Mouse (Mus musculus): ENCODE results near the gene Xxylt1. TPM values are rescaled to one million over a fixed set of nuclear protein-coding genes. Genes with fewer than 3 reads are reported as not detected.

Xxylt1 gene
- polyA plus RNA-seq, 1 experiment, result 16.8 TPM

DNA sequence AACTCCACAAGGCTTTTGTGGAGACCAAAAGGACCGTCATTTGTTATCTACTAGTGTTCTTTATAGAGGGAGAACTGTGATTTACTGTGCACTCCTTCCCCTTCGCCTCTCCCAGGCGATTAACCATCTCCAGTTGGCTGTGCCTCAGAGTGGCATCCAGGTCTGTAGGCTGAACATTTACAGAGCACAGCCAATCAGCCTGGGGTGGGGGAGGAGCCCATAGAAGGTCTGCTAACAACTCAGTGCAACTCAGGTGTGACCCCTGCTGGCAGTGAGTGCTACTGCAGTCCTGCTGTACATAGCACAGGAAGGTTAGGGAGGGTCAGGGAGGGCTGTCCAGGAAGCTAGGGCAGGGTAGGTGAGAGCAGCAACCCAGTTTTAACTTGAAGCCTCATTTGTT, 104.0 kb downstream of the Xxylt1 start:
- under 1% methylated on average over 3 of the region's 3 CpGs for WGBS
- H3K27ac ChIP-seq (ENCODE audit: insufficient read depth, low read depth, low read length), result no peak overlapping the region
- TF ChIP-seq POLR2A (IDR thresholded peaks at IDR 0.05; ENCODE audit: low read depth, low read length), result no peak
- TF ChIP-seq CTCF (conservative IDR thresholded peaks at IDR 0.05; ENCODE audit: insufficient read depth, insufficient read length, low read depth, low read length), result peak; percentile 100; the same call in 1 of the 2 replicates

DNA sequence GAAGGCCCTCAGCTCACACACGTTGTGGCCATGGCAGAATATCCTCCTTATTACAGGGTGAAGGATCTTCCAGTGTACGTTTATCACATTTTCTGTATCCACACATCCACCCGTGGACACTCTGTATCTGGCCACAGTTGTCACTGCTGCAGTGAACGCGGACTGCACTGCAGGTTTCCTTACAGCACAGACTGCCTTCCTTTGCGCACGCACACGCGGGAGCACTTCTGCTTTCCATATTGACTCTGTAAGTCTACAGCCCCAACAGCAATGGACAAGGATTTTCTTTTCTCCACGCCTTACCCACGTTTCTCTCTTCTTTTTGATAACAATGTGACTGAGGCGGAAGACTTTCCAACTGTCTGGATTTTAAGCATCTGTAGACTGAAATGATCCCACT, 106.7 kb downstream of the Xxylt1 start:
- 87% methylated on average over 12 of the region's 12 CpGs for WGBS
- Histone ChIP-seq H3K27ac (ENCODE audit: insufficient read depth, low read depth, low read length) (no peak overlapping the region), H3K27me3 (replicated peaks; ENCODE audit: control insufficient read depth, insufficient read depth, low read length) (no peaks in the 10 kb centered on the region), H3K4me1 (ENCODE audit: control insufficient read depth, insufficient read depth, low read length) (peaks cover 26% of the 10 kb centered on the region), H3K4me3 (ENCODE audit: insufficient read depth, low read depth, low read length) (no peak overlapping the region), H3K36me3 (ENCODE audit: control insufficient read depth, insufficient read depth, low read length) (no peaks in the 10 kb centered on the region)
- TF ChIP-seq CTCF (conservative IDR thresholded peaks at IDR 0.05; ENCODE audit: insufficient read depth, insufficient read length, low read depth, low read length) (no peak), POLR2A (IDR thresholded peaks at IDR 0.05; ENCODE audit: low read depth, low read length) (no peak)
- DNase-seq, result no peak

More for the DNA sequence above, 104.0 kb downstream of the Xxylt1 start:
- H3K36me3 ChIP-seq (ENCODE audit: control insufficient read depth, insufficient read depth, low read length), result no peaks in the 10 kb centered on the region
- H3K4me1 ChIP-seq (ENCODE audit: control insufficient read depth, insufficient read depth, low read length), result peaks cover 18% of the 10 kb centered on the region
- DNase-seq, result peak; percentile 98
- no peak overlapping the region for H3K4me3 ChIP-seq (ENCODE audit: insufficient read depth, low read depth, low read length)
- H3K27me3 ChIP-seq (replicated peaks; ENCODE audit: control insufficient read depth, insufficient read depth, low read length), result no peaks in the 10 kb centered on the region

DNA sequence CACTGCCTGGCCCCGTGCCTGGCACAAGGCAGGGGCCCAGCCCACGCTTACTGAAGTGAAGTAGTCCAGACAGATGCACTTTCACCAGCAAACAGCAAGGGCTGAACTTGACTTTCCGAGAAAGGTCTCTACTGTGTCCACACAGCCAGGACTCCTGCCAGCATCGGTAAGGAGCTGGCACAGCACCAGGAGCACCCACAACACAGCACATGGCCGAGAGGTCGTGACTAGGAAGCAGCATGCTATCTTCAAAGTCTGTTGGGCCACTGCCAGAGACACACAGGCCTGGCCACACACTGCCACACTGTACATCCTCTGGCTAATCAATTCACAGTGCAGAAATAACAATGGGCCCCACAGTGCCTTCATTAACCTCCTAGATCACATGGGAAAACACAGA, 107.8 kb downstream of the Xxylt1 start:
- 0 out of 2 replicates have a peak, but pooled peaks have one; percentile 27 for TF ChIP-seq CTCF (conservative IDR thresholded peaks at IDR 0.05; ENCODE audit: insufficient read depth, insufficient read length, low read depth, low read length)
- TF ChIP-seq POLR2A (IDR thresholded peaks at IDR 0.05; ENCODE audit: low read depth, low read length), result no peak
- peak overlapping the region; percentile 49 for H3K27ac ChIP-seq (ENCODE audit: insufficient read depth, low read depth, low read length)
- peaks cover 35% of the 10 kb centered on the region for H3K4me1 ChIP-seq (ENCODE audit: control insufficient read depth, insufficient read depth, low read length)
- H3K36me3 ChIP-seq (ENCODE audit: control insufficient read depth, insufficient read depth, low read length), result no peaks in the 10 kb centered on the region
- peak; percentile 96 for DNase-seq
- no peaks in the 10 kb centered on the region for H3K27me3 ChIP-seq (replicated peaks; ENCODE audit: control insufficient read depth, insufficient read depth, low read length)
- H3K4me3 ChIP-seq (ENCODE audit: insufficient read depth, low read depth, low read length), result no peak overlapping the region
- WGBS, result 25% methylated on average over 6 of the region's 6 CpGs

DNA sequence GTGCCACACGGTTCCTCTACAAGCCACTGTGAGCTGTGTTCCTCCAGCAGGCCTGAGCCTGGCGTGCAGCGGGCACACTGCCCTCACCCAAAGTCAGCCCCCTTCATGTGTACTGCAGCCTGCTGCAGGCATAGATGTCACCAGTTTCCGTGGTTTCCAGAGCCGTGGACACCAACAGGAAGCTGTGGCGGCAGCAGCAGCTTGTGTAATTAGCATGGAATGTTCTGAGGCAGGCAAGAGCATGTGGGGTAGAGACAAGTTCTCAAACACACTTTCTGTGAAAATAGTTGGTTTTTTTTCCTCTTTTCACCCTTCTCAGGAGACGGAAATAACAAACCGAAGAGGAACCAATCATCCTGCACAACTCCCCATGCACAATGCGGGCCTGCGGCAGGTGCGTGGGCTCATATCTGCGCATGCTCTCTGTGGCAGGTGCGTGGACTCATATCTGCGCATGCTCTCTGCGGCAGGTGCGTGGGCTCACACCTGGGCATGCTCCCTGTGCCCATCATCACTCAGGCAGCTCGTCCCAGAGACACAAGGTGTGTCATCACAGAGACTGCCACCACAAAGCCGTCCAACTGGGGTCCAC, 109.2 kb downstream of the Xxylt1 start:
- TF ChIP-seq POLR2A (IDR thresholded peaks at IDR 0.05; ENCODE audit: low read depth, low read length), result no peak
- TF ChIP-seq CTCF (conservative IDR thresholded peaks at IDR 0.05; ENCODE audit: insufficient read depth, insufficient read length, low read depth, low read length), result no peak
- H3K36me3 ChIP-seq (ENCODE audit: control insufficient read depth, insufficient read depth, low read length), result no peaks in the 10 kb centered on the region
- DNase-seq, result peak; percentile 80
- H3K27ac ChIP-seq (ENCODE audit: insufficient read depth, low read depth, low read length), result peak overlapping the region; percentile 26
- peaks cover 36% of the 10 kb centered on the region for H3K4me1 ChIP-seq (ENCODE audit: control insufficient read depth, insufficient read depth, low read length)
- H3K27me3 ChIP-seq (replicated peaks; ENCODE audit: control insufficient read depth, insufficient read depth, low read length), result no peaks in the 10 kb centered on the region
- no peak overlapping the region for H3K4me3 ChIP-seq (ENCODE audit: insufficient read depth, low read depth, low read length)
- 70% methylated on average over 18 of the region's 18 CpGs for WGBS

DNA sequence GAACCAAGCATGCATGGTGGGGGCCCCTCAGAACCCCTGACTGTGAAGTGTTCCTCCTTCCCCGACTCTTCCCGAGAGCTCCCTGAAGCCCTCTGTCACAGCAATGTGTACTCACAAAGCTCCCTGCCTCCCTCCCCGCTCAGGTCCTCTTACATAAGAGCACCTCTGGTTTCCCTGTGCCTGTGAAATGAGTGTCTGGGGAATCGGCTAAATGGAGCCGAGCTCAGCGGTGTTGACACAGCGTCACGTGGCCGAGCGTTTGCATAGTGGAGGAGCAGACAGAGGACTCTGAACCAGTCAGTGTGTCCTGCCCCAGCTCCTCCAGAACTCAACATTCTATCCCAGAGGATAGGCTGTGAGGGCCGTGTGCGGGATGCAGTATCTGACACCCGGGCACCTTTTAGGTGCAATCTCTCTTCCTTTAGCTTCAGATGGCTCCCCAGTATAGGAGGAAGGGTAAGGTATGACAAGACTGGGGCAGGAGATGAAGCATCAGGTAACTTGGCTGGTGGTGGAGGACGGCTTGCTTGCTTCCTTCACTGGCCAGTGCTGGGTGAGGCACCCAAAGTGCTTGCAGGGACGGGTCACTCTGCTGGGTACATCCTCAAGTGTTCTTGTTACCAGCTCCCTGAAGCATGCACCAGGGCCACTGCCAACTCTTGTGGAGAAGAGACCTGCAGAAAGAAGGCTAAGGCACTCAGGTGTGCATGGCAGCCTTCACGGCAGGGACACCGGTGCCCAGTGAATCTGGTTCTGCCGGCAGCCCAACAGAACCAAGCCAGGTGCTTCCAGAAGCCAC, 111.8 kb downstream of the Xxylt1 start:
- Histone ChIP-seq H3K27ac (ENCODE audit: insufficient read depth, low read depth, low read length) (peak overlapping the region; percentile 76), H3K27me3 (replicated peaks; ENCODE audit: control insufficient read depth, insufficient read depth, low read length) (no peaks in the 10 kb centered on the region), H3K4me3 (ENCODE audit: insufficient read depth, low read depth, low read length) (no peak overlapping the region), H3K36me3 (ENCODE audit: control insufficient read depth, insufficient read depth, low read length) (no peaks in the 10 kb centered on the region), H3K4me1 (ENCODE audit: control insufficient read depth, insufficient read depth, low read length) (peaks cover 38% of the 10 kb centered on the region)
- peak; percentile 90 for DNase-seq
- 44% methylated on average over 18 of the region's 18 CpGs for WGBS
- TF ChIP-seq CTCF (conservative IDR thresholded peaks at IDR 0.05; ENCODE audit: insufficient read depth, insufficient read length, low read depth, low read length) (no peak), POLR2A (IDR thresholded peaks at IDR 0.05; ENCODE audit: low read depth, low read length) (no peak)

DNA sequence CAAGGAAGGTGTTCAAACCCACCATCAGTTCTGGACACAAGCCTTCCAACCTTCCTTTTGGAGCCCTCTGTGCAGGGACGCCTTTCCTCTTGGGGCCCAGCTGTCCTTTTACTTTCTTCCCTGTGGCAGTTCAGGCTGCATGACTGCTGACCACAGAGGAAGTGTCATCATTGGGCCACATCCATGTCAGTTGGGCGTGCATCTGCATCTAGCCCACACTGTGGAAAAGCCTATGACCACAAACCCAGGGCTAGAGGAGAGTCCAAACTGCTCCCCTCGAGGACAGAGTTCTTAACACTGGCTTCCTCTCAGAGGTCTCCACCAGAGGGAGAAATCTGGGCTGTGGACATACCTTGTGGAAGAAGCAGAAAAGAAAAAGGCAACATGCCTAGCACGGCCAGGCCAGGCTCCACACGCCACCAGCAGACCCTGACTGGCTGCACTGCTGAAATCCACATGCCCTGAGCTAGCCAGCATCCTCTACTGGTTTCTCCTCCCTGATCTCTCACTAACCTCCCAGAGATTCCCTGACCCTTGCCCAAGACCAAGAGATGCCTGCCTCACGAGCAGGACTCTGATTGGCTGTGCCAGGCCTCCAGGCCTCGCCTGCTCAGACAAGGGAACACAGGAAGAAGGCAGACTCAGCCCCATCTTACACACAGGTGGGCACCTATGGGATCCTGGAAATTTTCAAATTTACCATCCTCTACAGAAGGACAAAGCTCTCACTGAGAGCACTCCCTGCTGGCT, 112.7 kb downstream of the Xxylt1 start:
- WGBS, result 55% methylated on average over 7 of the region's 7 CpGs
- peak overlapping the region; percentile 76 for H3K27ac ChIP-seq (ENCODE audit: insufficient read depth, low read depth, low read length)
- H3K27me3 ChIP-seq (replicated peaks; ENCODE audit: control insufficient read depth, insufficient read depth, low read length), result no peaks in the 10 kb centered on the region
- no peak overlapping the region for H3K4me3 ChIP-seq (ENCODE audit: insufficient read depth, low read depth, low read length)
- H3K4me1 ChIP-seq (ENCODE audit: control insufficient read depth, insufficient read depth, low read length), result peaks cover 37% of the 10 kb centered on the region
- DNase-seq, result peak; percentile 66
- H3K36me3 ChIP-seq (ENCODE audit: control insufficient read depth, insufficient read depth, low read length), result no peaks in the 10 kb centered on the region
- TF ChIP-seq POLR2A (IDR thresholded peaks at IDR 0.05; ENCODE audit: low read depth, low read length), result no peak
- TF ChIP-seq CTCF (conservative IDR thresholded peaks at IDR 0.05; ENCODE audit: insufficient read depth, insufficient read length, low read depth, low read length), result 0 out of 2 replicates have a peak, but pooled peaks have one; percentile 13

Measured in kidney, adult 2 months (tissue).